Mouse (Mus musculus) kidney, embryonic 14.5 days (tissue): ENCODE results near the gene Trim10. TPM values are rescaled to one million over a fixed set of nuclear protein-coding genes. Genes with fewer than 3 reads are reported as not detected.

Source experiments
- ATAC-seq: fragments of 200-750 bp; cut with Nextera tagmentation; 2 replicates; pipeline ENCODE4 v1.8.0; 2017; ENCODE audit warnings: moderate number of reproducible peaks, mild to moderate bottlenecking, moderate TSS enrichment, moderate library complexity; ENCODE audit not compliant: low FRiP score, low TSS enrichment
- H3K27ac ChIP-seq: fragments of 300-500 bp; sonication (generic); 2 replicates; pipeline ENCODE4 v1.5.1; 2014; ENCODE audit warnings: low read depth, mild to moderate bottlenecking, low read length, moderate library complexity, mixed read lengths
- H3K27me3 ChIP-seq: fragments of 300-500 bp; sonication (generic); 2 replicates; pipeline ENCODE4 v1.6.1; 2014; ENCODE audit warnings: mild to moderate bottlenecking, low read length; ENCODE audit not compliant: control insufficient read depth, insufficient read depth
- H3K36me3 ChIP-seq: fragments of 300-500 bp; sonication (generic); 2 replicates; pipeline ENCODE4 v1.6.1; 2014; ENCODE audit warnings: low read length, mixed read lengths; ENCODE audit not compliant: control insufficient read depth, insufficient read depth
- H3K4me1 ChIP-seq: fragments of 300-500 bp; sonication (generic); 2 replicates; pipeline ENCODE4 v1.6.1; 2014; ENCODE audit warnings: low read length, mixed read lengths; ENCODE audit not compliant: control insufficient read depth, insufficient read depth
- H3K4me2 ChIP-seq: fragments of 300-500 bp; sonication (generic); replicated peaks from 2 replicates; pipeline ENCODE4 v1.6.1; 2014; ENCODE audit warnings: low read depth, mild to moderate bottlenecking, low read length
- H3K4me3 ChIP-seq: fragments of 300-500 bp; sonication (generic); 2 replicates; pipeline ENCODE4 v1.5.1; 2014; ENCODE audit warnings: mild to moderate bottlenecking, low read length
- H3K9ac ChIP-seq: fragments of 300-500 bp; sonication (generic); 2 replicates; pipeline ENCODE4 v1.6.1; 2014; ENCODE audit warnings: low read depth, mild to moderate bottlenecking, low read length, moderate library complexity
- H3K9me3 ChIP-seq: fragments of 300-500 bp; sonication (generic); 2 replicates; pipeline ENCODE4 v1.6.1; 2016; ENCODE audit warnings: low read length; ENCODE audit not compliant: control insufficient read depth
- WGBS: fragments of 180-500 bp; shearing (Covaris S2); extraction: QIAGEN DNeasy Blood & Tissue Kit; methylation state at CpG from one replicate; pipeline ENCODE4 v1.1.7; 2014; 5-methylcytosine and 5-hydroxymethylcytosine counted together
- polyA plus RNA-seq: library from polyadenylated mRNA; unstranded; fragments of >200 nt; fragmentation: Nextera tagmentation; extraction: Ambion mirVana; gene quantifications from 2 replicates; pipeline ENCODE4 v1.2.1, GENCODE M21; 2014

Gene Trim10
- polyA plus RNA-seq, 1 experiment from 2014 or later: 2.9 TPM

DNA sequence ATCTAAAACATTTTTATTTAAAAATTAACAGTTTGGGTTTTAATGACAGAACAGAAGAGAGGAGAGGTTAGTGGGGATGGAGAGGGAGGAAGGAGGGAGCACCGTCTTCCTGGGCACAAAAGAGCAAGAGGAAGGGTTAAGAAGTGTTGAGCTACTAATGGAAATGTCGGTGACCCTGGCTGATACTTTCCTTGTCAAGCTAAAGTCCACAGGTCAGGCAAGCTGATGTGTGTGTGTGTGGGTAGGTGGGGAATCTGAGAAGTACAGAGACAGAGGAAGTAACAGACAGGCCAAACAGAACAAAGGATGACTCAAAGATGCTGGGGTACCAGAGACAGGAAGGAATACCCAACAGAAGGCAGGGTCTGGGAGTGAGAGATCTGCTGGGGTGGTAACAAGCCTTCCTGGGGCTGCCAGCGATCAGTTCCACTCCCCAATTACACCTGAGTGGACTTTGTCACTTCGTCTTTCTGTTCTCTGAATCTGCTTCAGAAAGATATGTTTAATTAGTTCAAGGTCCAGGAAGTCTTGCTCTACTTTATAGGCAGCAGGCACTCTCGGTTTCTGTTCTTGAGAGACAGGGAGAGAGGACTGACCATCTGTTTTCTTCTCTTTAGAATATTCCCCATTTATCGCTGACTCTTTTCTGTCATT lies 28.3 kb downstream of the Trim10 start, which contains the start of gene Trim31:
Gene Trim31, plus strand, starts transcription at position 567 of the 654 bp plus-strand sequence.
- Histone ChIP-seq H3K4me2 (no peak within 1 kb of the TSS), H3K4me3 (no peak within 1 kb of the TSS), H3K9ac (no peak within 1 kb of the TSS), H3K4me1 (no peaks in the 10 kb centered on the region), H3K27me3 (no peaks in the 10 kb centered on the region), H3K9me3 (no peaks in the 10 kb centered on the region), H3K36me3 (no peaks in the 10 kb centered on the region), H3K27ac (no peak within 1 kb of the TSS)
- 63% methylated on average over 6 of the region's 6 CpGs for WGBS
- no peak for ATAC-seq

DNA sequence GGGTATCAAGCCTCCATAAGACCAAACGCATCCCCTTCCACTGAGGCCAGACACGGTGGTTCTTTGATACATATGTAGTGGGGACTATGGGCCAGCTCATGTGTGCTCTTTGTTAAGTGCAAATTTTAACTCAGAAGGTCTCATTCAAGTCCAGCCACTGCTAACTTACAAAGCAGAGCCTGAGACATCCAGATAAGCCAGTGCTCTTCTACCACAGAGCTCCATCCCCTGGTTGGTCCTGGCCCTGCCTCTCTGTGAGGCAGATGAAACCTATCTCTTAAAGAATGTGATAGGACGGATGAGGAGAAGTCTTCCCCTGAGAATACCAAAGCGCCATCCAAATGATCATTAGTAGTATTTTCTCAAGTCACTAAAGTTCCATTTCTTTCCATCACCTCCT lies 30.0 kb downstream of the Trim10 start:
- no peak overlapping the region for H3K4me2 ChIP-seq
- no peak overlapping the region for H3K27ac ChIP-seq
- H3K9me3 ChIP-seq: no peaks in the 10 kb centered on the region
- H3K9ac ChIP-seq: no peak overlapping the region
- H3K27me3 ChIP-seq: no peaks in the 10 kb centered on the region
- H3K36me3 ChIP-seq: no peaks in the 10 kb centered on the region
- H3K4me3 ChIP-seq: no peak overlapping the region
- WGBS: 88% methylated on average over 4 of the region's 4 CpGs
- H3K4me1 ChIP-seq: no peaks in the 10 kb centered on the region
- no peak for ATAC-seq

DNA sequence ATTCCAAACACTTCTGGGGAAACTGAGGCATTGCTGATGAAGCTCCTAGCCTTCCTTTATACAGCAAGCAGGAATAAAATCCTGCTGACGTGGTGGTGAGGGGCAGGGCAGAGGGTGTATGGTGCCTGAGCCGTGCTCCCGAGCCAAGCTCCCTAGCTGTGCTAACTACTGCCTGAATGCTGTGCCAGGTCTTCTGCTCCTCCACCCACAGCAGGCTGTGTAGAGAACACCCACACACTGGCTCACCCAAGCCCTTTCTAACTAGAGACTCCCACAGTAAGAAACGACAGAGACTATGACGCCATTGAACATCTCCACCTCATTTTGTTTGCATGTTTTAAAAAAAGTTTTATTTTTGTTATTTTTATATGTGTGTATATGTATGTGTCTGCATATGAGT lies 30.6 kb downstream of the Trim10 start:
- Histone ChIP-seq H3K27ac (no peak overlapping the region), H3K4me1 (no peaks in the 10 kb centered on the region), H3K4me2 (no peak overlapping the region), H3K27me3 (no peaks in the 10 kb centered on the region), H3K9ac (no peak overlapping the region), H3K36me3 (no peaks in the 10 kb centered on the region), H3K9me3 (no peaks in the 10 kb centered on the region), H3K4me3 (no peak overlapping the region)
- 87% methylated on average over 5 of the region's 5 CpGs for WGBS
- ATAC-seq: no peak

DNA sequence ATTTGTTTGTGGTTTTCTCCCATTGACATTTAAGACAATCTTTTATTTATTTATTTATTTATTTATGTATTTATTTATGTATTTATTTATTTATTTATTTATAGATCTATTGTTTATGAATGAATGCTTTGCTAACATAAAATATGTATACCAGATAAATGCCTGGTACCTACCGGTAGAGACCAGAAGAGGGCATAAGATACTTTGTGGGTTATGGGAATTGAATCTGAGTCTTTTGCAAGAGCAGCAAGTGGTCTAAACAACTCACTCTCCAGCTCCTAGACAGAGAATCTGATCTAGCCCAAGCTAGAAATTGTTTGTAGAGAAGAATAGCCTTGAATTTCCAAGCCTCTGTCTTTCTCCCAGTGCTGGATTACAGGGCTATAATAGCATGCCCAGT lies 31.3 kb downstream of the Trim10 start:
- Histone ChIP-seq H3K4me2 (no peak overlapping the region), H3K27me3 (no peaks in the 10 kb centered on the region), H3K36me3 (no peaks in the 10 kb centered on the region), H3K4me1 (no peaks in the 10 kb centered on the region), H3K9me3 (no peaks in the 10 kb centered on the region), H3K4me3 (no peak overlapping the region), H3K9ac (no peak overlapping the region), H3K27ac (no peak overlapping the region)
- no peak for ATAC-seq
- WGBS: 42% methylated on average over 1 of the region's 1 CpGs

DNA sequence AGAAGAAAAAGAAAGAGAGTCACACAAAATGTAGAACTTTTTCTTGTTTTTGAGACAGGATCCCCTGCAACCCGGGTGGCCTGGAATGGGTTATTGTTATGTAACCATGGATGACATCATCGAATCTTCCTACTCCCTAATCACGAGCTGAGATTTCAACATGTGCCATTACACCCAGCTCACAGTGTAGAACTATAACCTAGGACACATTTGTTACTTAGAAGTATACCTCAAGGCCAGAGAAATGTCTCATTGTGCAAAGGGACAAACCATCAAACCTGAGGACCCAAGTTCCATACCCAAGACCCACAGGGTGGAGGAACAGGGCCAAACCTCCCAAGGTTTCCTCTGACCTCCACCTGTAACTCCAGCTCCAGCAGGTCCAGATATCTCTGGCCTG lies 34.3 kb downstream of the Trim10 start:
- no peak overlapping the region for H3K9ac ChIP-seq
- H3K27me3 ChIP-seq: no peaks in the 10 kb centered on the region
- no peak overlapping the region for H3K4me3 ChIP-seq
- ATAC-seq: no peak
- H3K9me3 ChIP-seq: no peaks in the 10 kb centered on the region
- H3K4me1 ChIP-seq: no peaks in the 10 kb centered on the region
- 81% methylated on average over 3 of the region's 3 CpGs for WGBS
- no peaks in the 10 kb centered on the region for H3K36me3 ChIP-seq
- H3K27ac ChIP-seq: no peak overlapping the region
- H3K4me2 ChIP-seq: no peak overlapping the region

DNA sequence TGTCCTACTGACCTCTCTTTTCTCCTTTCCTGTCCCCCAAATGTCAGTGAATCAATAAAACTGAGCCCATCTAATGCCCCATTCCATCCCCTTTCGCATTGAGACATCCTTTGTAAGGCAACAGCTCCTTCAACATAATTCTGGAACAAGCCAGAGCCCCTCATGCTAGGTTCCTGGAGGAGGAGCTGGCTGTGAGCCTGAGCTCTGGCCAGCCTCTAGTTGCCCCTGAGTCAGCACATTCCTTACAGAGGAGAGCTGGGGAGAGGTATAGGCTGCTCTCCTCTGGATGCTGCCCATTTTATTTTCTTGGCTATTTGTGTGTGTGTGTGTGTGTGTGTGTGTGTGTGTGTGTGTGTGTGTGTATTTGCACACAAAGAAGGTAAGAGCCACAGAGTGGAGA lies 38.9 kb downstream of the Trim10 start:
- H3K27ac ChIP-seq: no peak overlapping the region
- H3K9me3 ChIP-seq: no peaks in the 10 kb centered on the region
- no peak overlapping the region for H3K4me3 ChIP-seq
- H3K36me3 ChIP-seq: no peaks in the 10 kb centered on the region
- no peaks in the 10 kb centered on the region for H3K4me1 ChIP-seq
- WGBS: 54% methylated on average over 1 of the region's 1 CpGs
- no peak for ATAC-seq
- H3K4me2 ChIP-seq: no peak overlapping the region
- no peak overlapping the region for H3K9ac ChIP-seq
- no peaks in the 10 kb centered on the region for H3K27me3 ChIP-seq

DNA sequence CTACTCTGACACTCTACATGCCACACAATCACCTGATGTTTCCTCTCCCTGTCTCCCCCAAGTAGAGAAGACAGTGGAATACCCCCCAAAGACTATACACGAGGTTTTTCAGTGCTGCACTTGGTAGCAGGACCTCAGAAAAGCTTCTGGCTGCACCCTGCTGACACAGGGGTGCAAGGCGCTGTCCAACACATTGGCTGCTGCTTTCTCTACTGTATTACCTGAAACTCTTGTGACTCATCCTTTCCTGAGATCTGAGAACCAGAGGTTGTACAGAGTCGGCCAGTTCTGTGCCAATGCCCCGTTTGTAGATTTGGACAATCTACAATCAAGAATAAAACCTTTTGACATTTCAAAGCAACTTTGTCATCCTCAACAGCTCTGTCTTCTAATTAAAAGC lies 40.4 kb downstream of the Trim10 start:
- Histone ChIP-seq H3K4me1 (no peaks in the 10 kb centered on the region), H3K36me3 (no peaks in the 10 kb centered on the region), H3K27me3 (no peaks in the 10 kb centered on the region), H3K9ac (no peak overlapping the region), H3K9me3 (no peaks in the 10 kb centered on the region), H3K4me3 (no peak overlapping the region), H3K27ac (no peak overlapping the region), H3K4me2 (no peak overlapping the region)
- no peak for ATAC-seq
- 59% methylated on average over 4 of the region's 4 CpGs for WGBS

DNA sequence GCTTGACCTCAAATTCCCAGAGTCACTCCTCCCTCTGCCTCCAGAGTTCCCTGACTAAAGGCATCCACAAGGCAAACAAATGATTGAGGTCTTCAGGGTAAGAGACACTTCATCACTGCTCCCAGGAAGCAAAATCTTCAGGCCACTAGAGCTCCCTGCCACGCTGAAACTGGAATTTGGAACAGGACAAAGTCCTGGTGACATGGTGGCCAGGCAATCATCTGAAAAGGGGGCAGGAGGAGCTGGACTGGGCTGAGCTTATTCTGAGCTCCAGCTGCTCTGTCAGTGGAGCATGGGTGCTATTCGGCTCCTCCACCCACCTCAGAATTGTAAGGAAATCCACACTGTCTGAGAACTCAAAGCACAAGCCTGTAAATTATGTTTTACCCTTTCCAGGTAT lies 42.7 kb downstream of the Trim10 start:
- no peak overlapping the region for H3K9ac ChIP-seq
- no peak overlapping the region for H3K27ac ChIP-seq
- H3K4me1 ChIP-seq: no peaks in the 10 kb centered on the region
- H3K36me3 ChIP-seq: no peaks in the 10 kb centered on the region
- no peaks in the 10 kb centered on the region for H3K9me3 ChIP-seq
- ATAC-seq: no peak
- H3K4me3 ChIP-seq: no peak overlapping the region
- no peak overlapping the region for H3K4me2 ChIP-seq
- no peaks in the 10 kb centered on the region for H3K27me3 ChIP-seq
- 65% methylated on average over 2 of the region's 2 CpGs for WGBS

DNA sequence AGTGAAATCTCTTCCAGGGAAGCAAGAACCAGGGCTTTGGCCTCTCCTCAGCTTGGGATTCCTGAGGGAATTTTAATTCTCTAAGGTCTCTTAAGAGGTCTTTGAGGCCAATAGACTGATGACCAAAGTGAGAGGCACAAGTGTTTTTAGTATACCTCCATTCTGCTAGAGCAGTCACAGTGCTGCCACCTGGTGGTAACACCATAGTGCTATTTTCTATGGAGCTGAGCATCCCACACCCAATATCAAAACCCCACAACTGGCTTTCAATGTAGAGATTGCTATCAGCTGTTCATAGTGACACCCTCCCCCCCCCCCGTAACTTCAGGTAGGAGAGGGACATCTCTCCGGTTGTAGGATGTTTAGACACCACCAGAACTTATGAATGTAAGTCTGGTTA lies 44.7 kb downstream of the Trim10 start:
- no peaks in the 10 kb centered on the region for H3K4me1 ChIP-seq
- H3K9me3 ChIP-seq: no peaks in the 10 kb centered on the region
- no peak overlapping the region for H3K4me2 ChIP-seq
- no peak for ATAC-seq
- no peaks in the 10 kb centered on the region for H3K27me3 ChIP-seq
- 15% methylated on average over 2 of the region's 2 CpGs for WGBS
- no peak overlapping the region for H3K9ac ChIP-seq
- H3K27ac ChIP-seq: no peak overlapping the region
- no peaks in the 10 kb centered on the region for H3K36me3 ChIP-seq
- no peak overlapping the region for H3K4me3 ChIP-seq
